Mouse (Mus musculus) heart, embryonic 15.5 days (tissue): ENCODE results near the gene Suclg2. TPM values are rescaled to one million over a fixed set of nuclear protein-coding genes. Genes with fewer than 3 reads are reported as not detected.

Source experiments
- ATAC-seq: fragments of 200-750 bp; cut with Nextera tagmentation; replicated peaks from 2 replicates; pipeline ENCODE4 v1.8.0; 2017; ENCODE audit warnings: low read depth, moderate TSS enrichment; ENCODE audit not compliant: insufficient number of reproducible peaks, insufficient read depth, low FRiP score
- H3K27ac ChIP-seq: fragments of 300-500 bp; sonication (generic); 2 replicates; pipeline ENCODE4 v1.5.1; 2015; ENCODE audit warnings: mild to moderate bottlenecking, inconsistent platforms
- H3K27me3 ChIP-seq: fragments of 300-500 bp; sonication (generic); 2 replicates; pipeline ENCODE4 v1.6.1; 2015; ENCODE audit warnings: inconsistent platforms
- H3K36me3 ChIP-seq: fragments of 300-500 bp; sonication (generic); 2 replicates; pipeline ENCODE4 v1.6.1; 2015; ENCODE audit warnings: mild to moderate bottlenecking, inconsistent platforms
- H3K4me1 ChIP-seq: fragments of 300-500 bp; sonication (generic); replicated peaks from 2 replicates; pipeline ENCODE4 v1.6.1; 2015; ENCODE audit warnings: inconsistent platforms
- H3K4me2 ChIP-seq: fragments of 300-500 bp; sonication (generic); 2 replicates; pipeline ENCODE4 v1.6.1; 2015; ENCODE audit warnings: inconsistent platforms, mild to moderate bottlenecking, moderate library complexity
- H3K4me3 ChIP-seq: fragments of 300-500 bp; sonication (generic); 2 replicates; pipeline ENCODE4 v1.5.1; 2015; ENCODE audit warnings: mild to moderate bottlenecking, inconsistent platforms
- H3K9ac ChIP-seq: fragments of 300-500 bp; sonication (generic); 2 replicates; pipeline ENCODE4 v1.6.1; 2015; ENCODE audit warnings: mild to moderate bottlenecking, inconsistent platforms
- H3K9me3 ChIP-seq: fragments of 300-500 bp; sonication (generic); replicated peaks from 2 replicates; pipeline ENCODE4 v1.6.1; 2016; ENCODE audit warnings: inconsistent platforms
- WGBS: fragments of 180-500 bp; shearing (Covaris S2); methylation state at CpG from one replicate; pipeline ENCODE4 v1.1.7; 2015; ENCODE audit warnings: mixed read lengths; 5-methylcytosine and 5-hydroxymethylcytosine counted together
- polyA plus RNA-seq: library from polyadenylated mRNA; unstranded; fragments of >200 nt; fragmentation: Nextera tagmentation; extraction: Ambion mirVana; gene quantifications from 2 replicates; pipeline ENCODE4 v1.2.1, GENCODE M21; 2015

Suclg2 gene
- polyA plus RNA-seq, 1 experiment from 2014 or later = 103 TPM

- no peak for ATAC-seq
- WGBS = 69% methylated on average over 2 of the region's 2 CpGs
- no peaks in the 10 kb centered on the region for H3K36me3 ChIP-seq
- no peaks in the 10 kb centered on the region for H3K9me3 ChIP-seq
- no peaks in the 10 kb centered on the region for H3K4me1 ChIP-seq
- no peak overlapping the region for H3K27ac ChIP-seq
- no peak overlapping the region for H3K4me2 ChIP-seq
- no peak overlapping the region for H3K4me3 ChIP-seq
- no peaks in the 10 kb centered on the region for H3K27me3 ChIP-seq
- no peak overlapping the region for H3K9ac ChIP-seq
Measured at GRCm38 (mm10) chr6:95446151-95446550, 272.4 kb downstream of the Suclg2 start.

GRCm38 (mm10) chr6:95445036-95445435 lies 273.6 kb downstream of the Suclg2 start:
- H3K27ac ChIP-seq = no peak overlapping the region
- H3K9me3 ChIP-seq = no peaks in the 10 kb centered on the region
- 52% methylated on average over 4 of the region's 4 CpGs for WGBS

More at GRCm38 (mm10) chr6:95445036-95445435, 273.6 kb downstream of the Suclg2 start:
- no peak for ATAC-seq
- Histone ChIP-seq H3K4me3 (no peak overlapping the region), H3K36me3 (no peaks in the 10 kb centered on the region), H3K4me1 (no peaks in the 10 kb centered on the region), H3K9ac (no peak overlapping the region), H3K27me3 (no peaks in the 10 kb centered on the region), H3K4me2 (no peak overlapping the region)
